Mouse (Mus musculus): ENCODE data around the gene Hist1h2bg. TPM values are rescaled to one million over a fixed set of nuclear protein-coding genes. Genes with fewer than 3 reads are reported as not detected.
"Not testable (repeated sequence)": the region's sequence is repeated elsewhere in the genome, so short reads cannot be mapped to it uniquely, and the experiment has no call there.

The Hist1h2bg gene
- polyA plus RNA-seq, 1 experiment from 2014 or later, result 7.6 TPM

- no peaks in the 10 kb centered on the region for H3K36me3 ChIP-seq (ENCODE audit: control insufficient read depth, insufficient read depth, low read length)
- 16% methylated on average over 7 of the region's 7 CpGs for WGBS
- H3K4me1 ChIP-seq (replicated peaks; ENCODE audit: control insufficient read depth, insufficient read depth, low read length), result peaks cover 16% of the 10 kb centered on the region
- H3K27me3 ChIP-seq (replicated peaks; ENCODE audit: control insufficient read depth, insufficient read depth, low read length), result no peaks in the 10 kb centered on the region
- H3K27ac ChIP-seq (ENCODE audit: low read depth), result peak overlapping the region; percentile 99
- ATAC-seq (replicated peaks; ENCODE audit: low FRiP score, low TSS enrichment, low read depth) (no peak), DNase-seq (ENCODE audit: low spot score) (peak; percentile 52)
- no peaks in the 10 kb centered on the region for H3K9me3 ChIP-seq (ENCODE audit: control insufficient read depth, low read length)
- peak overlapping the region; percentile 92 for H3K9ac ChIP-seq (ENCODE audit: low read length)
- H3K4me3 ChIP-seq (ENCODE audit: low read depth, low read length), result peak overlapping the region; percentile 54
- peak overlapping the region; percentile 70 for H3K4me2 ChIP-seq (ENCODE audit: low read length)
Observed at GRCm38 (mm10) chr13:23536076-23536822, 34.9 kb upstream of the Hist1h2bg start.

GRCm38 (mm10) chr13:23537006-23537710 is 34.0 kb upstream of the Hist1h2bg start:
- 74% methylated on average over 3 of the region's 3 CpGs for WGBS
- peak overlapping the region; percentile 92; the same call in 1 of the 2 replicates for H3K9ac ChIP-seq (ENCODE audit: low read length)
- H3K4me2 ChIP-seq (ENCODE audit: low read length), result peak overlapping the region; percentile 70
- no peaks in the 10 kb centered on the region for H3K36me3 ChIP-seq (ENCODE audit: control insufficient read depth, insufficient read depth, low read length)
- no peak overlapping the region for H3K27ac ChIP-seq (ENCODE audit: low read depth)
- ATAC-seq (replicated peaks; ENCODE audit: low FRiP score, low TSS enrichment, low read depth) (no peak), DNase-seq (ENCODE audit: low spot score) (no peak)
- peaks cover 16% of the 10 kb centered on the region for H3K4me1 ChIP-seq (replicated peaks; ENCODE audit: control insufficient read depth, insufficient read depth, low read length)
- no peaks in the 10 kb centered on the region for H3K9me3 ChIP-seq (ENCODE audit: control insufficient read depth, low read length)
- H3K27me3 ChIP-seq (replicated peaks; ENCODE audit: control insufficient read depth, insufficient read depth, low read length), result no peaks in the 10 kb centered on the region
- peak overlapping the region; percentile 54 for H3K4me3 ChIP-seq (ENCODE audit: low read depth, low read length)

DNA sequence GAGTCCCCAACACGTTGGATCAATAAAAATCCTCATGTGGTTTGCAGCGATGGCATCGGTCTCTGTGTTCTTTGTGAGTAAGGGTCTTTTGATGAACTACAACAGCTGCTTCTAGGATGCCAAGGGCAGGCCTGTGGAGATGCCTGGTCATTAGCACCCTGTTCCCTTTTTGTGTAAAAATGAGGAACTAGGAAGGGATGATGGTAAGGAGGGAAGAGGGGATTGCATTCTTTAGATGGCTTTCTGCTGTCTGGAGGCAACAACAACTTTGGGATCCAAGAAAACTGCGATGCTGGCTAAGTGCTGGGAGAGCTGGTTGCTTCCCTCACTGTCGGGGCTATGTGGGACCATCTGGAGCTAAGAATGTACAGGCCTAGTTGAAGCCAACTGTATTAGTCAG is 32.9 kb upstream of the Hist1h2bg start:
- Histone ChIP-seq H3K27ac (ENCODE audit: low read depth) (no peak overlapping the region), H3K27me3 (replicated peaks; ENCODE audit: control insufficient read depth, insufficient read depth, low read length) (no peaks in the 10 kb centered on the region), H3K4me1 (replicated peaks; ENCODE audit: control insufficient read depth, insufficient read depth, low read length) (peaks cover 6% of the 10 kb centered on the region; the same call in 1 of the 2 replicates), H3K36me3 (ENCODE audit: control insufficient read depth, insufficient read depth, low read length) (no peaks in the 10 kb centered on the region), H3K4me2 (ENCODE audit: low read length) (no peak overlapping the region), H3K4me3 (ENCODE audit: low read depth, low read length) (no peak overlapping the region), H3K9ac (ENCODE audit: low read length) (no peak overlapping the region), H3K9me3 (ENCODE audit: control insufficient read depth, low read length) (no peaks in the 10 kb centered on the region)
- no peak for DNase-seq (ENCODE audit: low spot score)
- 74% methylated on average over 5 of the region's 5 CpGs for WGBS
- ATAC-seq (replicated peaks; ENCODE audit: low FRiP score, low TSS enrichment, low read depth), result no peak

DNA sequence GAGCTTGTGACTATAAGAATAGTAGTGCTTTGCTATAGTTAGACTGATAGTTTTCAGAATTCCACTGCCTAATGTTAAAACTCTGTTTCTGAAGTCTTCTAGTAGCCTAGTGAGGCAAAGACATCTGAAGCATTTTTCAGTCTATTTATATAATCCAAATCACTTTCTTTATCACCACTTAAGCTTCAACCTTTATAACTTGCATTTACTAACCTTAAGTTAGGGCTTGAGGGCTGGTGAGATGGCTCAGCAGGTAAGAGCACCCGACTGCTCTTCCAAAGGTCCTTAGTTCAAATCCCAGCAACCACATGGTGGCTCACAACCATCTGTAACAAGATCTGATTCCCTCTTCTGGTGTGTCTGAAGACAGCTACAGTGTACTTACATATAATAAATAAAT is 31.4 kb upstream of the Hist1h2bg start:
- ATAC-seq (replicated peaks; ENCODE audit: low FRiP score, low TSS enrichment, low read depth); H3K36me3 ChIP-seq (ENCODE audit: control insufficient read depth, insufficient read depth, low read length); H3K27ac ChIP-seq (ENCODE audit: low read depth); H3K4me1 ChIP-seq (replicated peaks; ENCODE audit: control insufficient read depth, insufficient read depth, low read length); H3K27me3 ChIP-seq (replicated peaks; ENCODE audit: control insufficient read depth, insufficient read depth, low read length); DNase-seq (ENCODE audit: low spot score); H3K9ac ChIP-seq (ENCODE audit: low read length); H3K9me3 ChIP-seq (ENCODE audit: control insufficient read depth, low read length); H3K4me3 ChIP-seq (ENCODE audit: low read depth, low read length); H3K4me2 ChIP-seq (ENCODE audit: low read length): not testable (repeated sequence)
- WGBS, result 64% methylated on average over 1 of the region's 1 CpGs

- no peak overlapping the region for H3K9ac ChIP-seq (ENCODE audit: low read length)
- H3K9me3 ChIP-seq (ENCODE audit: control insufficient read depth, low read length), result no peaks in the 10 kb centered on the region
- H3K27me3 ChIP-seq (replicated peaks; ENCODE audit: control insufficient read depth, insufficient read depth, low read length), result no peaks in the 10 kb centered on the region
- ATAC-seq (replicated peaks; ENCODE audit: low FRiP score, low TSS enrichment, low read depth), result no peak
- DNase-seq (ENCODE audit: low spot score), result no peak
- H3K27ac ChIP-seq (ENCODE audit: low read depth), result no peak overlapping the region
- H3K36me3 ChIP-seq (ENCODE audit: control insufficient read depth, insufficient read depth, low read length), result no peaks in the 10 kb centered on the region
- peak overlapping the region; percentile 94 for H3K4me2 ChIP-seq (ENCODE audit: low read length)
- H3K4me3 ChIP-seq (ENCODE audit: low read depth, low read length), result no peak overlapping the region
- H3K4me1 ChIP-seq (replicated peaks; ENCODE audit: control insufficient read depth, insufficient read depth, low read length), result peaks cover 3% of the 10 kb centered on the region; the same call in 1 of the 2 replicates
- 78% methylated on average over 3 of the region's 3 CpGs for WGBS
Observed at GRCm38 (mm10) chr13:23541497-23541896, 29.7 kb upstream of the Hist1h2bg start.

- not testable (repeated sequence) for H3K27me3 ChIP-seq (replicated peaks; ENCODE audit: control insufficient read depth, insufficient read depth, low read length); ATAC-seq (replicated peaks; ENCODE audit: low FRiP score, low TSS enrichment, low read depth); H3K4me1 ChIP-seq (replicated peaks; ENCODE audit: control insufficient read depth, insufficient read depth, low read length); H3K9me3 ChIP-seq (ENCODE audit: control insufficient read depth, low read length); H3K36me3 ChIP-seq (ENCODE audit: control insufficient read depth, insufficient read depth, low read length)
- DNase-seq (ENCODE audit: low spot score), result peak; percentile 57
- H3K9ac ChIP-seq (ENCODE audit: low read length), result peak overlapping the region; percentile 53
- H3K4me3 ChIP-seq (ENCODE audit: low read depth, low read length), result peak overlapping the region; percentile 53
- H3K4me2 ChIP-seq (ENCODE audit: low read length), result peak overlapping the region; percentile 94
- 9% methylated on average over 3 of the region's 3 CpGs for WGBS
- peak overlapping the region; percentile 98 for H3K27ac ChIP-seq (ENCODE audit: low read depth)
Observed at GRCm38 (mm10) chr13:23542225-23542980, 28.8 kb upstream of the Hist1h2bg start.

DNA sequence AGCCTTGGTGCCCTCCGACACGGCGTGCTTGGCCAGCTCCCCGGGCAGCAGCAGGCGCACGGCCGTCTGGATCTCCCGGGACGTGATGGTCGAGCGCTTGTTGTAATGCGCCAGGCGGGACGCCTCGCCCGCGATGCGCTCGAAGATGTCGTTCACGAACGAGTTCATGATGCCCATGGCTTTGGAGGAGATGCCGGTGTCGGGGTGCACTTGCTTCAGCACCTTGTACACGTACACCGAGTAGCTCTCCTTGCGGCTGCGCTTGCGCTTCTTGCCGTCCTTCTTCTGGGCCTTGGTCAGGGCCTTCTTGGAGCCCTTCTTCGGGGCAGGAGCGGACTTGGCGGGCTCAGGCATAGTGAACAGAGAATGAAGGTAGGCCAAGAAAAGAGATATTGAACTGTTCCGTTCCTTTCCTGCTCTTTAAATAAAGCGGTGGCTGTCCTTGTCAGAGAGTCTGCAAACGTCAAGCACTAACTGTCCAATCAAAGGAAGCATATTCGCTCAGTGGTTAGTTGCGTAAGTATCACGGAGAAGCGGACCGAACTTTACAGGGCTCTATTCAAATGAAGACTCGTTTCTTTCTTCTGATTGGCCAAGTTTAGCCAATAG is 28.1 kb upstream of the Hist1h2bg start, which contains the start of gene Hist1h2bh:
Gene Hist1h2bh, minus strand, starts transcription at position 394 of the 609 bp plus-strand sequence.
- 0% methylated on average over 32 of the region's 42 CpGs for WGBS
- not testable (repeated sequence) for H3K27me3 ChIP-seq (replicated peaks; ENCODE audit: control insufficient read depth, insufficient read depth, low read length); H3K9me3 ChIP-seq (ENCODE audit: control insufficient read depth, low read length)

More for the DNA sequence above, 28.1 kb upstream of the Hist1h2bg start, which contains the start of gene Hist1h2bh:
- peak within 1 kb of the TSS; percentile 94 for H3K4me2 ChIP-seq (ENCODE audit: low read length)
- peak within 1 kb of the TSS; percentile 98 for H3K27ac ChIP-seq (ENCODE audit: low read depth)
- H3K36me3 ChIP-seq (ENCODE audit: control insufficient read depth, insufficient read depth, low read length); H3K4me1 ChIP-seq (replicated peaks; ENCODE audit: control insufficient read depth, insufficient read depth, low read length): not testable (repeated sequence)
- peak within 1 kb of the TSS; percentile 77 for H3K9ac ChIP-seq (ENCODE audit: low read length)
- DNase-seq (ENCODE audit: low spot score), result peak; percentile 86
- H3K4me3 ChIP-seq (ENCODE audit: low read depth, low read length), result peak within 1 kb of the TSS; percentile 53
- peak; percentile 92 for ATAC-seq (replicated peaks; ENCODE audit: low FRiP score, low TSS enrichment, low read depth)

Measured in intestine, embryonic 14.5 days (tissue).